Mouse (Mus musculus) liver, embryonic 13.5 days (tissue): ENCODE results near the gene Myl3. TPM values are rescaled to one million over a fixed set of nuclear protein-coding genes. Genes with fewer than 3 reads are reported as not detected.

Source experiments
- ATAC-seq: fragments of 200-750 bp; cut with Nextera tagmentation; 2 replicates; pipeline ENCODE4 v1.8.0; 2017; ENCODE audit warnings: low read depth, mild to moderate bottlenecking, moderate number of reproducible peaks, moderate library complexity
- DNase-seq: peaks from one replicate; pipeline ENCODE4 v3.0.0; 2022
- H3K27ac ChIP-seq: fragments of 300-500 bp; sonication (generic); 2 replicates; pipeline ENCODE4 v1.5.1; 2015; ENCODE audit warnings: moderate library complexity, mild to moderate bottlenecking, inconsistent platforms
- H3K27me3 ChIP-seq: fragments of 300-500 bp; sonication (generic); 2 replicates; pipeline ENCODE4 v1.6.1; 2015; ENCODE audit warnings: mild to moderate bottlenecking, inconsistent platforms
- H3K36me3 ChIP-seq: fragments of 300-500 bp; sonication (generic); 2 replicates; pipeline ENCODE4 v1.6.1; 2015; ENCODE audit warnings: mild to moderate bottlenecking, inconsistent platforms
- H3K4me1 ChIP-seq: fragments of 300-500 bp; sonication (generic); replicated peaks from 2 replicates; pipeline ENCODE4 v1.6.1; 2015; ENCODE audit warnings: inconsistent platforms
- H3K4me2 ChIP-seq: fragments of 300-500 bp; sonication (generic); 2 replicates; pipeline ENCODE4 v1.6.1; 2015; ENCODE audit warnings: inconsistent platforms, mild to moderate bottlenecking, moderate library complexity
- H3K4me3 ChIP-seq: fragments of 300-500 bp; sonication (generic); replicated peaks from 2 replicates; pipeline ENCODE4 v1.5.1; 2015; ENCODE audit warnings: mild to moderate bottlenecking, inconsistent platforms
- H3K9ac ChIP-seq: fragments of 300-500 bp; sonication (generic); 2 replicates; pipeline ENCODE4 v1.6.1; 2015; ENCODE audit warnings: mild to moderate bottlenecking, inconsistent platforms
- H3K9me3 ChIP-seq: fragments of 300-500 bp; sonication (generic); replicated peaks from 2 replicates; pipeline ENCODE4 v1.6.1; 2016; ENCODE audit warnings: inconsistent platforms
- WGBS: fragments of 180-500 bp; shearing (Covaris S2); methylation state at CpG from one replicate; pipeline ENCODE4 v1.1.7; 2015; ENCODE audit not compliant: insufficient replicate concordance; 5-methylcytosine and 5-hydroxymethylcytosine counted together
- polyA plus RNA-seq: library from polyadenylated mRNA; unstranded; fragments of >200 nt; fragmentation: Nextera tagmentation; extraction: Ambion mirVana; gene quantifications from 2 replicates; pipeline ENCODE4 v1.2.1, GENCODE M21; 2015

The Myl3 gene
- polyA plus RNA-seq, 1 experiment from 2014 or later, result 0.56 TPM

DNA sequence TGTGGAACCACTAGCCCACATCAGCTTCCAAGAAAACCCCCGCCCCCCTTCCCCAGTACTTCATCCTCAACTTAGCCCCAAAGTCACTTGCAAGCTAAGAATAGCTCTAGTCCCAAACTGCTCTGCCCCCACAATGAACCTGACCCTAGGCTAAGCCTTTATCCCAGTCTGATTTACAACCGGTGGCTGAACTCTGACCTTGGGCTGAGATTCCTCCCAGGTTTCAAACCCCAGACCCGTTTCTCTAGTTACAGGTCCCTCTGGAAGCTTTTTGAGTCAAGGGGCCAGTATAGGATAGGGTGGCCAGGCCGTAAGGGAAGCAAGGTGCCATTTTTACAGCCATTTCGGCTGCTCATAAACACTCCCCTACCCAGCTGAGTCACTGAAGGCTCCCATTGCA, 4.6 kb downstream of the Myl3 start:
- Histone ChIP-seq H3K4me3 (no peak overlapping the region), H3K4me2 (no peak overlapping the region), H3K9ac (no peak overlapping the region), H3K4me1 (peaks cover 35% of the 10 kb centered on the region), H3K27ac (peak overlapping the region; percentile 53; the same call in 1 of the 2 replicates), H3K9me3 (no peaks in the 10 kb centered on the region), H3K36me3 (no peaks in the 10 kb centered on the region), H3K27me3 (peaks cover 74% of the 10 kb centered on the region)
- DNase-seq (no peak), ATAC-seq (0 out of 2 replicates have a peak, but pooled peaks have one; percentile 1)
- WGBS, result 42% methylated on average over 5 of the region's 5 CpGs

GRCm38 (mm10) chr9:110746961-110747360, 5.3 kb downstream of the Myl3 start, which contains the start of gene Pth1r:
Gene Pth1r, minus strand, starts transcription at chr9:110747145.
- no peak within 1 kb of the TSS for H3K4me3 ChIP-seq

GRCm38 (mm10) chr9:110748451-110748850, 6.8 kb downstream of the Myl3 start:
- Histone ChIP-seq H3K36me3 (no peaks in the 10 kb centered on the region), H3K9me3 (no peaks in the 10 kb centered on the region), H3K4me2 (no peak overlapping the region), H3K4me3 (no peak overlapping the region), H3K9ac (no peak overlapping the region), H3K4me1 (peaks cover 45% of the 10 kb centered on the region), H3K27ac (no peak overlapping the region), H3K27me3 (peaks cover 52% of the 10 kb centered on the region)
- 62% methylated on average over 2 of the region's 2 CpGs for WGBS
- no peak for ATAC-seq
- no peak for DNase-seq

More at GRCm38 (mm10) chr9:110746961-110747360, 5.3 kb downstream of the Myl3 start, which contains the start of gene Pth1r:
- H3K27ac ChIP-seq, result peak within 1 kb of the TSS; percentile 53; the same call in 1 of the 2 replicates
- peaks cover 36% of the 10 kb centered on the region for H3K4me1 ChIP-seq
- 56% methylated on average over 7 of the region's 7 CpGs for WGBS
- H3K4me2 ChIP-seq, result no peak within 1 kb of the TSS
- no peak for DNase-seq
- H3K9me3 ChIP-seq, result no peaks in the 10 kb centered on the region
- no peak within 1 kb of the TSS for H3K9ac ChIP-seq
- no peak for ATAC-seq
- H3K36me3 ChIP-seq, result no peaks in the 10 kb centered on the region
- peaks cover 67% of the 10 kb centered on the region for H3K27me3 ChIP-seq

- DNase-seq, result no peak
- ATAC-seq, result no peak
- peaks cover 30% of the 10 kb centered on the region for H3K27me3 ChIP-seq
- no peaks in the 10 kb centered on the region for H3K36me3 ChIP-seq
- H3K9me3 ChIP-seq, result no peaks in the 10 kb centered on the region
- no peak overlapping the region for H3K4me2 ChIP-seq
- peaks cover 51% of the 10 kb centered on the region for H3K4me1 ChIP-seq
- H3K4me3 ChIP-seq, result no peak overlapping the region
- H3K9ac ChIP-seq, result no peak overlapping the region
- WGBS, result 28% methylated on average over 14 of the region's 14 CpGs
- no peak overlapping the region for H3K27ac ChIP-seq
Measured at GRCm38 (mm10) chr9:110750404-110751187, 8.9 kb downstream of the Myl3 start.

- Histone ChIP-seq H3K4me3 (no peak overlapping the region), H3K9ac (no peak overlapping the region), H3K36me3 (no peaks in the 10 kb centered on the region), H3K9me3 (no peaks in the 10 kb centered on the region), H3K27ac (no peak overlapping the region), H3K27me3 (peaks cover 22% of the 10 kb centered on the region), H3K4me2 (no peak overlapping the region), H3K4me1 (peaks cover 49% of the 10 kb centered on the region)
- no peak for DNase-seq
- peak; percentile 43 for ATAC-seq
- WGBS, result 32% methylated on average over 5 of the region's 5 CpGs
Measured at GRCm38 (mm10) chr9:110751412-110751811, 9.8 kb downstream of the Myl3 start.

DNA sequence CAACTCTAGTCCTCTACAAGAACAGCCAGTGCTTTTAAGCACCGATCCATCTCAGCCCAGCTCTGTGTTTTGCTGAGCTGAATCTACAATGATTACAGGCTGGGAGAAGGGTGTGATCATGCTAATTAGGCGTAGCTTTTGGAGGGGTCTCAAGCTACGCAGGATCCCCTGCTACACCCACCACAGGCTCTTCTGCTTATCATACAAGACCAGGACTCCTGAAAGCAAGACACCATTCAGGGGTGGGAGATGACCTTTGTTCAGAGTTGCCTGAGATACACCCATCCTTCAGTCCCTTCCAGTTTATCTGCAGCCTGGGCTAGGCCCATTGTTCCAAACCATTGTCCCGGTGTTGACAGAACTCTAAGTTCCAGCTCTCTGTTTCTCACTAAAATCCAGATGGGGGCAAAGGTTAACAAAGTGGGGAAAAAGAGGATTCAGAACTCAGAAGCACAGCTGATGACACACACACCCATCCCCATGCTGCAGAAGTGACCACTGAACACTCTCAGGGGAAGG, 11.3 kb downstream of the Myl3 start:
- H3K27me3 ChIP-seq, result peaks cover 12% of the 10 kb centered on the region
- H3K4me3 ChIP-seq, result no peak overlapping the region
- DNase-seq, result no peak
- no peaks in the 10 kb centered on the region for H3K9me3 ChIP-seq
- 34% methylated on average over 4 of the region's 4 CpGs for WGBS
- H3K9ac ChIP-seq, result no peak overlapping the region
- H3K27ac ChIP-seq, result no peak overlapping the region
- peaks cover 45% of the 10 kb centered on the region for H3K4me1 ChIP-seq
- H3K36me3 ChIP-seq, result no peaks in the 10 kb centered on the region
- no peak overlapping the region for H3K4me2 ChIP-seq
- ATAC-seq, result peak; percentile 54

DNA sequence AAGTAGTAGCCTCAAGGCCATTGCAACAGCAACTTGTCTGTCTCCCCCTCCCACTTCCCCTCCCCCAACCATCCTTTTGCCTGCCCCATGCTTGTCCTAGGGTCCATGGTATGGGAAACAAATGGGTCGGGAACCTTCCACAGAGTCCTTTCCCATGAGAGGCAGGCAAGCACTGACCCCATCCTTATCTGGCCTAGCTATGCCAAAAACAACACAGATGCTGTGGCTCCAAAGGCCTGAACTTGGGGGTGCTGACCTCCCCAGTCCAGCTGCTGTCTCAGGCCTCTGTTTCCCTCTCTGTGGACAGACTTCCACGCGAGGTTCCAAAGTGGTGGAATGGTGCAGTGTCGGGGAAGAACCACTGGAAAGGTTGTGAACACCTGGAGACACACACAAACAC, 12.1 kb downstream of the Myl3 start:
- H3K27ac ChIP-seq, result no peak overlapping the region
- H3K4me3 ChIP-seq, result no peak overlapping the region
- H3K27me3 ChIP-seq, result peaks cover 8% of the 10 kb centered on the region; the same call in 1 of the 2 replicates
- no peaks in the 10 kb centered on the region for H3K9me3 ChIP-seq
- H3K9ac ChIP-seq, result no peak overlapping the region
- DNase-seq (no peak), ATAC-seq (no peak)
- no peak overlapping the region for H3K4me2 ChIP-seq
- no peaks in the 10 kb centered on the region for H3K36me3 ChIP-seq
- peaks cover 45% of the 10 kb centered on the region for H3K4me1 ChIP-seq
- WGBS, result 48% methylated on average over 4 of the region's 4 CpGs

DNA sequence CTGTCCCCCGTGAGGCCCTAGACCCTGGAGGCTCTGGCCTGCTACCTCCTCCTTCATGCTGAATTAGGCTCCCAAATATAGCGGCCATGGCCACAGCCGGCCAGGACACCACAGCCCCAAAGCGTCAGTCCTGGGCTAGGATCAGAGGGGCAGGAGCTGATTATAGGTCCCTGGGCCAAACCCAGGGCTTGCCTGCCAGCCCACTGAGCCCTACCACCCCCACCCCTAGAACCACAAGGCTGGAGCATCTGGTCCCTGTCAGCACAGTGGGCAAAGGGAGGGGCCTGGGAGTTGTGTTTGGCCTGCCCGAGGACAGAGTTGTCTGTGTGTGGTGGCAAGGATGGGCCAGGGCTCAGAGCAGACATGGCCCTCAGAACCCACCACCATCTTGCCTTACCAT, 16.2 kb downstream of the Myl3 start:
- Histone ChIP-seq H3K4me3 (no peak overlapping the region), H3K4me1 (peaks cover 13% of the 10 kb centered on the region), H3K27ac (no peak overlapping the region), H3K9ac (no peak overlapping the region), H3K36me3 (no peaks in the 10 kb centered on the region), H3K27me3 (no peaks in the 10 kb centered on the region), H3K4me2 (no peak overlapping the region), H3K9me3 (no peaks in the 10 kb centered on the region)
- DNase-seq, result no peak
- ATAC-seq, result no peak
- WGBS, result 77% methylated on average over 5 of the region's 5 CpGs

GRCm38 (mm10) chr9:110758605-110759004, 16.9 kb downstream of the Myl3 start:
- H3K27ac ChIP-seq, result no peak overlapping the region
- DNase-seq, result no peak
- H3K36me3 ChIP-seq, result no peaks in the 10 kb centered on the region
- H3K9ac ChIP-seq, result no peak overlapping the region
- H3K4me2 ChIP-seq, result no peak overlapping the region
- no peak overlapping the region for H3K4me3 ChIP-seq
- no peaks in the 10 kb centered on the region for H3K9me3 ChIP-seq
- H3K4me1 ChIP-seq, result peaks cover 6% of the 10 kb centered on the region; the same call in 1 of the 2 replicates
- H3K27me3 ChIP-seq, result 0 out of 2 replicates have a peak, but pooled peaks cover under 1% of the 10 kb centered on the region
- no peak for ATAC-seq
- 72% methylated on average over 8 of the region's 8 CpGs for WGBS

DNA sequence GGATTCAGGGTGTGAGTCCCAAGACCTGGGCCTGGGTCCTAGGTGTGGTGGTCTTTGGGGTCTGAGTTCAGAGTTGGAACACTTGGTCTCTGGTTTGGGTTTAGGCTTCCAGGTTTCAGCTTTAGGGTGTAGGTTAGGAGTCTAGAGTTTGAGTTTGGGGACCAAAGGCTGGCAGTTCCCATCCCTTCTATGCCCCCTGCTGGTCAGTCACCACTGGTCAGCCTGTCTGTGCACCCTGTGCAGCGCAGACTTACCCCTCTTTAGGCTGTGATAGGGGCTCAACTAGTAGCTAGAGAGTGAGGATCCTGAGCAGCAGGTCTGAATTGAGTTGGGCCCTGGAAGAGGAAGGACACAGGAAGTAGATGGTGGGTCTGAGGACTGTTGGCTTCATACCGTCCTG, 17.6 kb downstream of the Myl3 start:
- no peak overlapping the region for H3K9ac ChIP-seq
- H3K9me3 ChIP-seq, result no peaks in the 10 kb centered on the region
- WGBS, result 48% methylated on average over 2 of the region's 2 CpGs
- DNase-seq, result peak; percentile 20
- no peaks in the 10 kb centered on the region for H3K36me3 ChIP-seq
- H3K27ac ChIP-seq, result no peak overlapping the region
- no peak overlapping the region for H3K4me2 ChIP-seq
- ATAC-seq, result no peak
- 0 out of 2 replicates have a peak, but pooled peaks cover 6% of the 10 kb centered on the region for H3K27me3 ChIP-seq
- H3K4me1 ChIP-seq, result 0 out of 2 replicates have a peak, but pooled peaks cover 2% of the 10 kb centered on the region
- H3K4me3 ChIP-seq, result no peak overlapping the region

DNA sequence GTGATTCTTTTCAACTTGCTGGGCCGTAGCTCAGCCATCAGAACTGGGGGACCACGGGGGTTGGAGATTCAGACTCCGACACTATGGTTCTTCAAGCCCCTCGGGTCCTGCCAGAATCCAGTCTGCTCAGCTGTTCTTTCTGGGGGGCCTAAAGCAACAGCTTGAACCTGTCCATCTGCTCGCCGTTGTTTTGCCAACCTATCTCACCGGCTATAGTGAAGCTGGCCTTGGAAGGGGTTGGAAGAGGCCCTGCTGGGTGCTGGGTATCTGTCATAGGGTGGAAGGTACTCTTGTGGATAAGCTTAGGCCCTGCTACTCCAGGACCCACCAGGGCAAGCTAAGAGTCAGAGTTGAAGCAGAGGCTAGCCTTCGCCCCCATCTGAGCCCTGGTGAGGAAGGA, 19.2 kb downstream of the Myl3 start:
- no peak for DNase-seq
- Histone ChIP-seq H3K36me3 (no peaks in the 10 kb centered on the region), H3K4me2 (no peak overlapping the region), H3K4me1 (no peaks in the 10 kb centered on the region), H3K4me3 (no peak overlapping the region), H3K9me3 (no peaks in the 10 kb centered on the region), H3K27ac (no peak overlapping the region), H3K9ac (no peak overlapping the region), H3K27me3 (0 out of 2 replicates have a peak, but pooled peaks cover 6% of the 10 kb centered on the region)
- no peak for ATAC-seq
- 70% methylated on average over 8 of the region's 8 CpGs for WGBS
